Mouse (Mus musculus): ENCODE results near the gene Aoc2.
"Not testable (repeated sequence)": the region's sequence is repeated elsewhere in the genome, so short reads cannot be mapped to it uniquely, and the experiment has no call there.

GRCm38 (mm10) chr11:101325201-101325600, 338 bp downstream of the Aoc2 start:
- TF ChIP-seq CTCF (IDR thresholded peaks at IDR 0.05; ENCODE audit: low read depth); EP300 (optimal IDR thresholded peaks at IDR 0.05): not testable (repeated sequence)
